Mouse (Mus musculus) ES-E14 (cell line): ENCODE measurements at regions not wholly inside any gene's neighbourhood (a gene's known extent, or its start where the extent isn't known, plus 50 kb on each side); places are given as distances from the start of the nearest gene placed in this dataset.

Source experiments
- HCFC1 ChIP-seq: IDR thresholded peaks from 2 replicates; pipeline ENCODE4 v1.6.1; 2012; ENCODE audit warnings: low read length, inconsistent platforms, borderline replicate concordance; ENCODE audit not compliant: insufficient read depth
- MAFK ChIP-seq: IDR thresholded peaks from 2 replicates; pipeline ENCODE4 v1.6.1; 2014; ENCODE audit warnings: mild to moderate bottlenecking, low read depth, low read length, inconsistent platforms; ENCODE audit not compliant: insufficient read depth

DNA sequence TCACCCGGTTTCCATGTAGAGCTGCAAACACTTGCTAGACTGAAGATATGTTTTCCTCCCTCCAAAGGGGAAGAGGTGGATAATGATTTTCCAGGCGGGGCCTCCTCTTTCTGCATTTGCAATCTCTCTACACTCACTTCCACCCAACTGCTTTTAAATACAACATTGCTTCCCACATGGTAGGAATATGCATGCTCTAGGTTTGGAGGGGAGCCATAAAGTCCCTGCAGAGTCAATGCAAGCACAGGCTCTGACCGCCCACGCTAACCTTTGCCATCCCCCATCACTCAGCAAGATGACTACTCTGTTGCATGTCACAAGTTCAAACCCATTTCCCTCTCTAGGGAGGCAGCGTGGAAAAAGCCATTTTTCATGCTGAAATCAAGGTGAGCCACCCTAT is 372.9 kb downstream of the Tmem132b start:
- TF ChIP-seq MAFK (no peak), HCFC1 (no peak)
